Mouse (Mus musculus) limb, embryonic 14.5 days (tissue): ENCODE measurements around the gene Slc35a2. TPM values are rescaled to one million over a fixed set of nuclear protein-coding genes. Genes with fewer than 3 reads are reported as not detected.

ENCODE experiments used
- ATAC-seq: fragments of 200-750 bp; cut with Nextera tagmentation; 2 replicates; pipeline ENCODE4 v1.8.0; 2017; ENCODE audit warnings: low read depth, moderate number of reproducible peaks, moderate TSS enrichment; ENCODE audit not compliant: low FRiP score
- DNase-seq: peaks from one replicate; pipeline ENCODE4 v3.0.0-alpha.2; 2015; ENCODE audit warnings: low spot score
- H3K27ac ChIP-seq: fragments of 300-500 bp; sonication (generic); replicated peaks from 2 replicates; pipeline ENCODE4 v1.5.1; 2014; ENCODE audit warnings: low read depth, mild to moderate bottlenecking, low read length, moderate library complexity, mixed read lengths
- H3K27me3 ChIP-seq: fragments of 300-500 bp; sonication (generic); 2 replicates; pipeline ENCODE4 v1.6.1; 2014; ENCODE audit warnings: low read length, mixed read lengths; ENCODE audit not compliant: control insufficient read depth, insufficient read depth
- H3K36me3 ChIP-seq: fragments of 300-500 bp; sonication (generic); 2 replicates; pipeline ENCODE4 v1.6.1; 2014; ENCODE audit warnings: mild to moderate bottlenecking, low read length, moderate library complexity, mixed read lengths; ENCODE audit not compliant: control insufficient read depth, insufficient read depth
- H3K4me1 ChIP-seq: fragments of 300-500 bp; sonication (generic); 2 replicates; pipeline ENCODE4 v1.6.1; 2014; ENCODE audit warnings: antibody characterized with exemption, low read length, mixed read lengths; ENCODE audit not compliant: control insufficient read depth, insufficient read depth
- H3K4me2 ChIP-seq: fragments of 300-500 bp; sonication (generic); replicated peaks from 2 replicates; pipeline ENCODE4 v1.6.1; 2014; ENCODE audit warnings: low read depth, mild to moderate bottlenecking, low read length, moderate library complexity; ENCODE audit not compliant: severe bottlenecking
- H3K4me3 ChIP-seq: fragments of 300-500 bp; sonication (generic); replicated peaks from 2 replicates; pipeline ENCODE4 v1.5.1; 2014; ENCODE audit warnings: low read length
- H3K9ac ChIP-seq: fragments of 300-500 bp; sonication (generic); 2 replicates; pipeline ENCODE4 v1.6.1; 2014; ENCODE audit warnings: mild to moderate bottlenecking, low read depth, low read length, moderate library complexity; ENCODE audit not compliant: severe bottlenecking
- H3K9me3 ChIP-seq: fragments of 300-500 bp; sonication (generic); 2 replicates; pipeline ENCODE4 v1.6.1; 2016; ENCODE audit warnings: low read length; ENCODE audit not compliant: control insufficient read depth
- POLR2A ChIP-seq: fragments of 200-500 bp; IDR thresholded peaks from 2 replicates; pipeline ENCODE4 v1.8.0; 2012; ENCODE audit warnings: inconsistent platforms, mild to moderate bottlenecking, moderate library complexity, borderline replicate concordance; ENCODE audit not compliant: insufficient read depth, insufficient read length; ENCODE audit errors: extremely low read depth
- WGBS: fragments of 180-500 bp; shearing (Covaris S2); extraction: QIAGEN DNeasy Blood & Tissue Kit; methylation state at CpG from one replicate; pipeline ENCODE4 v1.1.7; 2014; 5-methylcytosine and 5-hydroxymethylcytosine counted together
- polyA plus RNA-seq, 2 experiments: library from polyadenylated mRNA; depleted of rRNA in 1 of 2; stranded (reverse) in 1 of 2; unstranded in 1 of 2; fragments of >200 nt; fragmentation: Nextera tagmentation in 1 of 2; extraction: Ambion mirVana in 1 of 2; gene quantifications; 2 replicates each; pipeline versions ENCODE4 v1.2.1 to v1.2.3; 2012 to 2014

The Slc35a2 gene
- polyA plus RNA-seq, 2 experiments: 30.0 to 74.0 TPM

GRCm38 (mm10) chrX:7847845-7848244, 36.0 kb upstream of the Slc35a2 start:
- H3K4me1 ChIP-seq: no peaks in the 10 kb centered on the region
- ATAC-seq (no peak), DNase-seq (no peak)
- no peaks in the 10 kb centered on the region for H3K9me3 ChIP-seq
- H3K9ac ChIP-seq: no peak overlapping the region
- H3K27me3 ChIP-seq: no peaks in the 10 kb centered on the region
- no peak overlapping the region for H3K4me2 ChIP-seq
- TF ChIP-seq POLR2A: no peak
- H3K36me3 ChIP-seq: no peaks in the 10 kb centered on the region
- 81% methylated on average over 2 of the region's 2 CpGs for WGBS
- H3K4me3 ChIP-seq: no peak overlapping the region
- H3K27ac ChIP-seq: no peak overlapping the region

DNA sequence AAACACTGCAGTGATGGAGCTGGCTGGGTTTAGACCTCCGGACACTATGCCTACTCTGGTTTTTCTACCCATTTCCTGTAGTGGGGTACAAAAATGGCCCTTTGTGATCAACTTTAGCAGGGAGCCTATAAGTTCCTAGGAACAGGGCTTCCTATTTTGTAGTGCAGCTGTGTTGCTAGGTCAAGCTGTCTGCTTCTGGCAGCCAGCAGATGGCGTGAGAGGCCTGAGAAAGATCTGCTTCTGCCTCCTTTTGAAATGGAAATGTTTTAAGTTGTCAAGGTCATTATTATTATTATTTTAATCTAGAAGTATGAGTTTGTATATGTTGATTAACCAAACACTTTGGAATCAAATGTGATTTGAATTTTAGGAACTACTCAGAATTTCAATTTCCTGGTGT, 29.2 kb upstream of the Slc35a2 start:
- no peak for ATAC-seq
- Histone ChIP-seq H3K4me2 (no peak overlapping the region), H3K27me3 (no peaks in the 10 kb centered on the region), H3K9me3 (no peaks in the 10 kb centered on the region), H3K27ac (no peak overlapping the region), H3K4me3 (no peak overlapping the region), H3K36me3 (no peaks in the 10 kb centered on the region), H3K4me1 (no peaks in the 10 kb centered on the region), H3K9ac (no peak overlapping the region)
- TF ChIP-seq POLR2A: no peak
- peak; percentile 10 for DNase-seq
- 47% methylated on average over 2 of the region's 2 CpGs for WGBS

- WGBS: 86% methylated on average over 2 of the region's 3 CpGs
- Histone ChIP-seq H3K9ac (no peak overlapping the region), H3K9me3 (no peaks in the 10 kb centered on the region), H3K27me3 (no peaks in the 10 kb centered on the region), H3K4me3 (no peak overlapping the region), H3K27ac (no peak overlapping the region), H3K36me3 (no peaks in the 10 kb centered on the region), H3K4me1 (no peaks in the 10 kb centered on the region), H3K4me2 (no peak overlapping the region)
- no peak for TF ChIP-seq POLR2A
- ATAC-seq (no peak), DNase-seq (no peak)
Measured at GRCm38 (mm10) chrX:7859191-7859753, 24.6 kb upstream of the Slc35a2 start.

DNA sequence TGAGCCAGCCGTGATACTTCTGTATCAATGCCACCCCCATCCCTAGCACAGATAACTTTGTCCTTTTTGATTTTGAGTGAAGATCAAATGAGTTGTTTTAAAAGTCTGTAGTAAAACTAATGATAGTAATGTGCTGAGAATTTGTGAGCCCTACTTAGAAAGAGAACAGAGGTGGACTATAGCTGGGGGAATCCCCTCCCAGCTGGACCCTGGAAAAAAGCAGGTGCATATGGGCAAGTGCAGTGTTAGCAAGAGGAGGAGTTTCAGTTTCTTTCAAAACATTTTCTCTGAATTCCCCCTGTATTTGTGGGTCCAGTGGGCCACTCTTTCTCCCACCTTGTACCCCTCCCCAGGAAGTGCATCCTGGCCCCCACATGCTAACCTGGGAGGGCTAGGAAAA, 20.6 kb upstream of the Slc35a2 start:
- no peaks in the 10 kb centered on the region for H3K36me3 ChIP-seq
- no peak overlapping the region for H3K4me2 ChIP-seq
- H3K4me3 ChIP-seq: no peak overlapping the region
- ATAC-seq (no peak), DNase-seq (no peak)
- H3K4me1 ChIP-seq: no peaks in the 10 kb centered on the region
- TF ChIP-seq POLR2A: no peak
- WGBS: 84% methylated on average over 1 of the region's 1 CpGs
- no peak overlapping the region for H3K9ac ChIP-seq
- no peaks in the 10 kb centered on the region for H3K9me3 ChIP-seq
- no peak overlapping the region for H3K27ac ChIP-seq
- no peaks in the 10 kb centered on the region for H3K27me3 ChIP-seq

DNA sequence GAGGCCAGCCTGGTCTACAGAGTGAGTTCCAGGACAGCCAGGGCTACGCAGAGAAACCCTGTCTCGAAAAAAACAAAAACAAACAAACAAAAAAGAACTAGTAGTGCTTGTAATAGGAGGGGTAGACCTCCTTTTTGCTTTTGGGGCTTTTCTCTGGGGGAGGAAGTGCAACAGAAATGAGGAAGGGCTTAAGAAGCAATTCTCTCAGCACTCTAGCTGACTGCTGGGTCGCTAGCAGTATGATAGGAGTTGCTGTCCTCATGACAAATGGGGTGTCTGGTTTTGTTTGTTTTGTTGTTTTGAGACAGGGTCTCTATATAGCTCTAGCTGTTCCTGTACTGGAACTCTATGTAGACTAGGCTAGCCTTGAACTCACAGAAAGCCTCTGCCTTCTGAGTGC, 19.3 kb upstream of the Slc35a2 start:
- Histone ChIP-seq H3K27me3 (no peaks in the 10 kb centered on the region), H3K4me3 (no peak overlapping the region), H3K9ac (no peak overlapping the region), H3K9me3 (no peaks in the 10 kb centered on the region), H3K4me2 (no peak overlapping the region), H3K36me3 (no peaks in the 10 kb centered on the region), H3K27ac (no peak overlapping the region), H3K4me1 (no peaks in the 10 kb centered on the region)
- no peak for DNase-seq
- WGBS: 71% methylated on average over 3 of the region's 3 CpGs
- no peak for ATAC-seq
- TF ChIP-seq POLR2A: no peak

- H3K9ac ChIP-seq: no peak overlapping the region
- H3K27me3 ChIP-seq: no peaks in the 10 kb centered on the region
- H3K4me1 ChIP-seq: no peaks in the 10 kb centered on the region
- no peak for ATAC-seq
- H3K27ac ChIP-seq: no peak overlapping the region
- 77% methylated on average over 2 of the region's 2 CpGs for WGBS
- no peak overlapping the region for H3K4me3 ChIP-seq
- no peaks in the 10 kb centered on the region for H3K9me3 ChIP-seq
- DNase-seq: no peak
- H3K4me2 ChIP-seq: no peak overlapping the region
- H3K36me3 ChIP-seq: no peaks in the 10 kb centered on the region
- no peak for TF ChIP-seq POLR2A
Measured at GRCm38 (mm10) chrX:7865343-7865742, 18.5 kb upstream of the Slc35a2 start.
